Mouse (Mus musculus) embryo, embryonic 10.5 days (tissue): ENCODE measurements at regions not wholly inside any gene's neighbourhood (a gene's known extent, or its start where the extent isn't known, plus 50 kb on each side); places are given as distances from the start of the nearest gene placed in this dataset.

ENCODE experiments used
- DNase-seq: peaks from one replicate; pipeline ENCODE4 v3.0.0-alpha.2; 2015; ENCODE audit warnings: low spot score

GRCm38 (mm10) chr13:83716711-83717171, 212.9 kb downstream of the Mef2c start:
- DNase-seq: peak; percentile 40

GRCm38 (mm10) chr13:83717686-83718210, 213.9 kb downstream of the Mef2c start:
- peak; percentile 36 for DNase-seq

GRCm38 (mm10) chr13:83718431-83719410, 214.9 kb downstream of the Mef2c start:
- peak; percentile 48 for DNase-seq

- peak; percentile 61 for DNase-seq
Measured at GRCm38 (mm10) chr13:83719635-83720291, 215.9 kb downstream of the Mef2c start.

GRCm38 (mm10) chr13:83720352-83720751, 216.5 kb downstream of the Mef2c start:
- DNase-seq: no peak

GRCm38 (mm10) chr13:83720883-83721371, 217.1 kb downstream of the Mef2c start:
- DNase-seq: peak; percentile 74

GRCm38 (mm10) chr13:83721563-83721962, 217.7 kb downstream of the Mef2c start:
- DNase-seq: peak; percentile 55

- peak; percentile 39 for DNase-seq
Measured at GRCm38 (mm10) chr13:83722241-83722640, 218.4 kb downstream of the Mef2c start.

- DNase-seq: peak; percentile 37
Measured at GRCm38 (mm10) chr13:83722791-83723190, 219.0 kb downstream of the Mef2c start.

GRCm38 (mm10) chr13:83723396-83723795, 219.6 kb downstream of the Mef2c start:
- peak; percentile 26 for DNase-seq

GRCm38 (mm10) chr13:83724196-83724595, 220.4 kb downstream of the Mef2c start:
- DNase-seq: peak; percentile 20

GRCm38 (mm10) chr13:83724995-83725394, 221.2 kb downstream of the Mef2c start:
- DNase-seq: peak; percentile 90

GRCm38 (mm10) chr13:83725831-83726230, 222.0 kb downstream of the Mef2c start:
- no peak for DNase-seq

- peak; percentile 46 for DNase-seq
Measured at GRCm38 (mm10) chr13:83726346-83726975, 222.6 kb downstream of the Mef2c start.

- peak; percentile 80 for DNase-seq
Measured at GRCm38 (mm10) chr13:83727051-83727765, 223.4 kb downstream of the Mef2c start.

- no peak for DNase-seq
Measured at GRCm38 (mm10) chr13:83727766-83728395, 224.0 kb downstream of the Mef2c start.

GRCm38 (mm10) chr13:83728421-83729010, 224.7 kb downstream of the Mef2c start:
- DNase-seq: peak; percentile 47

- DNase-seq: peak; percentile 89
Measured at GRCm38 (mm10) chr13:83729331-83730009, 225.6 kb downstream of the Mef2c start.

- DNase-seq: no peak
Measured at GRCm38 (mm10) chr13:83730155-83730712, 226.4 kb downstream of the Mef2c start.
